Mouse (Mus musculus): ENCODE data around the gene Misp.

Gene Misp

GRCm38 (mm10) chr10:79794491-79794931, 26.3 kb upstream of the Misp start:
- peak; percentile 81 for DNase-seq (ENCODE audit: low spot score)

GRCm38 (mm10) chr10:79795905-79796304, 24.9 kb upstream of the Misp start:
- no peak for DNase-seq (ENCODE audit: low spot score)

DNA sequence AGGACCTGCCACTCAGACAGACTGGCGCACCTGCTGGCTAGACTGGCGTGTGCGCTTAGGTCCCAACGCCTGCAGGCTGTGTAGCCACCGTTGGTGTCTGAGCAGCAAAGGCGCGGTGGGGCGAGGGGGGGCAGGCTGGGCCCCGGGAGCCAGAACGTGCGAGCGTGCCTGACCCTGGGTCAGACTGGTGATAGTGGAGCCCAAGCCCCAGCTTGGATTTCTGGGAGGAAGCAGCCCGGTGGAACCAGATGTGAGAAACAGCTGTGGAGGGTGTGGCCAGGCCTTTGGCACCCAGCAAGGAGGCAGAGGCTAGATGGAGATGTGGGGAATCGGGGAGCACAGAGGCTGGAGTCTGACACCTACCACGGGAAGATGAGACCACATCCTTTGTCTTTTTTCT, 23.5 kb upstream of the Misp start:
- no peak for DNase-seq (ENCODE audit: low spot score)

GRCm38 (mm10) chr10:79798289-79798928, 22.4 kb upstream of the Misp start:
- DNase-seq (ENCODE audit: low spot score), result no peak

DNA sequence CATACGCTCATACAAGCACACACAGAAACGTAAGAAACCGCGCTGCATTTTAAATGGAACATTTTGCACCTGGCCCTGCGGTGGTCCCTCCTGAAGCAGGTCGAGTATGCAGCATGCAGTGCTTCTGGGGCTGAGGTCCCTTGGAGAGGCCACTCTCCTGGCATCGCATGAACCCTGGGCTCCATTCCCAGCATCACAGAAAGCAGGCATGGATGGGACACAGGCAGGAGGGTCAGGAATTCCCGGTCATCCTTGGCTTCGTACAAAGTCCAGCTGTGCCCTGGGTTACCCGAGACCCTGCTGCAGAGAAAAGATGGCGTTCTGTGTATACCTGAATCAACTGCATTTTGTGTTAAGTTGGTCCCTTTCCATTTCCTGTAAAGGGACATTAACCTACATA, 20.3 kb upstream of the Misp start:
- no peak for DNase-seq (ENCODE audit: low spot score)

DNA sequence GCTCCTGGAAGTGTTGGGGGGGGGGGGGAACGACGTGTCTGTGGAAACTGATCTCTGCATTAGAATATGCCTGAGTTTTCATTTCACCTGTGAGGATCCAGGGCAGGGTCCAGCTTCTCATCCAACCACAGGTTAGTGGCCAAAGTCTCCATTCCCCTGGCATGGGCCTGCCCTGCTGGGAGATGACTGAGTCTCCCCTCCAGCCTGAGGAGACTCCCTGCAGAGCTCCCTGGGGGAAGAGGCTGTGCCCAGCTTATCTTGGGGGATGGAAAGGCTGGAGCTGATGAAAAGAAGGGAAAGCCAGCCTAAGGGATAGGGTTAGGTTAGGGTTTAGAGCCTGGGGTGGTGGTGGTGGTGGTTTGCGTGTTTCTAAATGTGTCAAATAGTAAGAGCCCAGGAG, 19.0 kb upstream of the Misp start:
- no peak for DNase-seq (ENCODE audit: low spot score)

- DNase-seq (ENCODE audit: low spot score), result peak; percentile 66
These were observed 18.3 kb upstream of the Misp start for GRCm38 (mm10) chr10:79802331-79802971.

DNA sequence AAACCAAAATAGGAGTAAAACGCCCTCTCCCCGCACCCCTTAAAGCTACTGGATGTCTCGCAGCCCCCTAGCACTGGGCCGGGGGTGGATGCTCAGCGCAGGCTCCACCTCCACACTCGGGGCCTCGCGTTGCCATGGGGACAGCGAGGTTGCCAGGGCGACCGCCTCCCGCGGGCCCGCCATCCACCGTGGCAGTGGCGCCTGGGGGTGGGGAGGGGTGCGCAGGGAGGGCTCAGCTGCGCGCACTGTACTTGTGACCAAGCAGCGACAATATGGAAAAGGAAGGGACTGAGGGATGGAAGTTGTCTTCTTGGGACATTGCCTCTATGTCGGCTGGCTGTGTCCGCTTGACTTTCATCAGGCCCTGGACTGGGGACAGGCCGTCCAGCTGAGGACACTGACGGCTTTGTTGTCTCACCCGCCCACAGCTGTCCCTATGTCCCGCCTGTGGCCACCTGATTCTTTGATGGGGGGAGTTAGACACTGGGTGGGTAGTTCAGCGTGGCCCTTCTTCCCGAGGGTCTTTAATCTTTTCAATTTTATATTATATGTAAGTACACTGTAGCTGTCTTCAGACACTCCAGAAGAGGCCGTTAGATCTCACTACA, 17.0 kb upstream of the Misp start:
- DNase-seq (ENCODE audit: low spot score), result no peak

- DNase-seq (ENCODE audit: low spot score), result no peak
These were observed 15.2 kb upstream of the Misp start for GRCm38 (mm10) chr10:79805636-79806035.

DNA sequence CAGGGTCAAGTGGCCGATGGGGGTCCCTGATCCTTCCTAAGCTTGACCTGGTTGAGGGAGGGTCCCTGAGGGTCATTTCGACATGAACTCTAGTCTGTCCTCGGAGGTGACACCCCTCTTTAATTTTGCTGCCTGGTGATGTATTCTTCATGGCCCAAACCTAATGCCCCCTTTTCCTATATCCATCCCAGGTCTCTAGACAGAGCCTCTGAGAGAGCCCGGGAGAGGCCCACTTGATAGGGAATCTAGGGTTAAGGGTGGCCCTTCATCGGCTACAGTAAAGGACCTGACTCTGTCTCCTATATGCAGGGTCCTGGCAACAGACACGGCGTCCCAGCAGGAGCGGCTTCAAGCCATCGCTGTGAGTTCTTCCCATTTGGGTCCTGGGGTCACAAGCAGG, 14.5 kb upstream of the Misp start:
- no peak for DNase-seq (ENCODE audit: low spot score)

GRCm38 (mm10) chr10:79806972-79807371, 13.8 kb upstream of the Misp start:
- no peak for DNase-seq (ENCODE audit: low spot score)

DNA sequence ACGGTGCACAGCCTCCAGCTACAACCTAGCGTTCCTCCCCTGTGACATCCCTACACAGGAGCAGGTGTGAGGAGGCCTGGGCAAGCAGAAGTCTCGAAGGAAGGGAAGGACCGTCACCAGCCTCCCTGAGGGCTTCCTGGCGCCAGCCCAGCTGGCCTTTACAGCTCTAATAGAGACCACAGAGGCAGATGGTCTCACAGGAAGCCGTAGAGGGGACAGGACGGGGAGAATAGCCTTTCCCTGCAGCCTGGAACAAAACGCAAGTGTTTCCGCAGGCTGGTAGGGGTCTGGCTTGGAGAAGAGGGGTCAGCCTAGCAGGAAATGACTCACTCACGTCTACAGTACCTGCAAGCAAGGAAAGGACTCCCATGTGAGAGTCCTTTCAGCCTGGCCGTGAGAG, 13.0 kb upstream of the Misp start:
- no peak for DNase-seq (ENCODE audit: low spot score)

DNA sequence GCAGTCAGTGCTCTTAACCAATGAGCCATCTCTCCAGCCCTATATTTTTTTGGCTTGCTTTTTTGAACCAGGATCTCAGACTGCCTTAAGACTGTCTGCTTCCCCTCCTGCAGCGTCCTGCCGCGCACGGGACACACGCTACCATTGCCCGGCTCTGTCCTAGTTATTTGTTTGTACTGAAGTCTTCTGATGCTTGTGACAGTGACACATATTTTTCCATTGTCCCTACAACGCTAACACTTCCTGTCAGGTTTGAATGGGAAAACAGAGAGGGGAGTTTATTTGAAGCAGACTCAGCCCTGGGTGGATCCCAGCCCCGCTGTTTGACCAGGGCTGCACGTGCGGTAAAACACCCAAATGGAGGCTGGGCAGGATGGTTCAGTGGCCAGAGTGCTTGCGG, 12.1 kb upstream of the Misp start:
- DNase-seq (ENCODE audit: low spot score), result no peak

DNA sequence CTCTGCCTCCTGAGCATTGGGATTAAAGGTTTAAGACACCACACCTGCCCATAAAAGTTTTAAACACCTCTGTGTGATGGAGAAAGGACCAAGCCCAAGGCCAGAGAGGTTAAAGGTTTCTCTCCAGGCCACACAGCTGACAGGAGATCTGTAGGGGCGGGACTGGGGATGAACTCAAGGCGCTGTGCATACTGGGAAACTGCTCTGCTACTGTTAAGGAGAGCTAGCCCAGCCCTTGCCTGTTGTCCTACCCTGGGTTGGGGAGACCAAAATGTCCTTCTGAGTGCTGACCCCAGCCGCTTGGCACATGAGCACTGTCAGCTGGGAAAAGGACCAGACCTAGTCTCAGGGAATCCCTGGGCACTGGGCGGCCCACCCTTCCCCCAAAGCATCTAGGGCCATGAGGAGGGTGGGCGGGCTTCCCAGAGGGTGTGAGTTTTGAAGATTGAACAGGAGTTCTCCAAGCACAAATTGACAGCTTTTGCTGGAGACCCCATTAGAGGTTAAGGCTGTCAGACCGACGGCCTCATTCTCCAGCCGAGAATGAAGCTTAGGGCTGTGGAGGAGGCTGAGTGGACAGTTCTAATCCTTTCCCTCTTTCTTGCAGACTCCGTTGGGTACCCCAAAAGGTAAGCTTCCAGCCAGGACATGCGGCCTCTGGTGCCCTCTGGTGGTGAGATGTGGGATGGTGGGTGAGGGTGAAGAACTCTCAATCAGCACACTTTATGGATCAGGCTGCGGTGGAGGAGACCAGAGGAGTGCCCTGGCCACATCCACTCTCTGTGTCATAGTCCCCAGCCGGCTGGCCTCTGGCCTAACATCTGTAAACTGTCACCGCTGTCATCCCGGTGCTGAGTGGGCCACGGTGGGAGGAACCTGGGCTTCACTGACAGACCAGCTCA, 8.8 kb upstream of the Misp start:
- DNase-seq (ENCODE audit: low spot score), result peak; percentile 85

- DNase-seq (ENCODE audit: low spot score), result no peak
These were observed 6.4 kb upstream of the Misp start for GRCm38 (mm10) chr10:79814271-79814842.

DNA sequence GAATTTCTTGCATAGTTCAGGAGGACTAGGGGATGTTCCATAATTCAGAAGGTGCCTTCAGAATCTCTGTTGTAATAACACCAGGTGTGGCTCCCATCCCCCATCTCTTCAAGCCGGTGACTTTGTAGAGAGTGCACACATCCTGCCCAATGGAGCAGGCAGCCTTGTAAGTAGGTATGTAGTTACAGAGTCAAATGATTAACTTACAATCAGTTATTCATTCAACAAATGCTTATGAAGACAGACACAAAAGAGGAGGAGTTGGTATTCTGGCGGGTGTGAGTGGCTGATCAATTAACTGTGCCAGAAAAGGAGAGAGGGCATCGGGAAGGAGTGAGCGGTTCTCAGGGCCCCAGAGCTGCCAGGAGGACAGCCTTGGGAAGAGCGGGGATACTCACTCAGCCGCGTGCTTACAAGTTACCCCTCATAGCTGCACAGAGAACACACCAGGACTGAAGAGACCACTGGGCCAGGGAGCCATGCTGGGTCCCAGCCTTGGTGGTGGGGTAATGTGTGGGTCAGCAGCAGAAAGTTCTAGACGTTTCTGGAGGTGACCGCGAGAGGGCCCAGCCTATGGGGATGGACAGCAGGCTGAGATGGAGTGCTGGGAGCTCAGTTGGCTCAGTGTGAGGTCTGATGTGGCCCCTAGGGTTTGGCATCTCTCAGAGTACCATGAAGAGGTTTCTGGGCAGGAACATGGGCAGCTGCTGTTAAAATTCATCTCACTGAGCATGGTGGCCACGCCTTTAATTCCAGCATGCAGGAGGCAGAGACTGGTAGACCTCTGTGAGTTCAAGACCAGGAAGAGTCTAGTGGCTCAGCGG, 4.9 kb upstream of the Misp start:
- DNase-seq (ENCODE audit: low spot score), result no peak

GRCm38 (mm10) chr10:79817111-79817510, 3.7 kb upstream of the Misp start:
- no peak for DNase-seq (ENCODE audit: low spot score)

DNA sequence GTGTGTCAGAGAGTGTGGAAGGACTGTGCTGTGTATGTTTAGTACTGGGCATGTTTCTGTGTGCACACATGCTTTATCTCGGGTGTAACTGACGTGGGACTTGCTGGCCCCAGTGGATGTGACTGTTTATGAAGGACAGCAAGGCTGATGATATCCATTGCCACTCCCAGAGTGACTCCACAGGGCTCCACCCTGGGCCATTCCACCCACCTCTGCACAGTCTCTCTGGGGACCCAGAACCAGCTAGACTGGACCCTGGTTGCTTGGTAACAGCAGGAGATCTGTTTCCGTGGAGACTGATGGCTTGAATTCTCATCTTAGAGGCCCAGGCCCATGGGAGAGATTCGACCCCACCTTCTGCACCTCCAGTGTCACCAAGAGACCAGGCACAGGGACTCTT, 2.6 kb upstream of the Misp start:
- peak; percentile 43 for DNase-seq (ENCODE audit: low spot score)

DNA sequence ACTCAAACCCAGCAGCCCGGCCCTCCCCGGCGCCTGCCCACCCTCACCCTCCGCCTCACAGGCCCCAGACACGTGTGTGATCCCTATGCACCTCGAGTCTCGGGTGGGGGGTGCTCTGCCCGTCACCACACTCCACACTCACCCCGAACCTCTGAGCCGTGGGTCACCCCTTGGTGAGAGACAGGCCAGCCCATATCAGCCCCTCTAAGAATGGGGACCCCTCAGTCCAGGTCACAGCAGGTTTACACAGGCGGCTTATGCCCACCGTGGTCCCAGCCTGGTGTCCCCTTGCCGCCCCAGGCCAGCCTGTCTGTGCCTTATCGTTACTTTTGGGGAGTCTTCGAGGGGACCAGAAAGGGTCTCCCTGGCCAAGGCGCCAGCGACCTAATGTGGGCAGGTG, 1.2 kb upstream of the Misp start:
- no peak for DNase-seq (ENCODE audit: low spot score)

DNA sequence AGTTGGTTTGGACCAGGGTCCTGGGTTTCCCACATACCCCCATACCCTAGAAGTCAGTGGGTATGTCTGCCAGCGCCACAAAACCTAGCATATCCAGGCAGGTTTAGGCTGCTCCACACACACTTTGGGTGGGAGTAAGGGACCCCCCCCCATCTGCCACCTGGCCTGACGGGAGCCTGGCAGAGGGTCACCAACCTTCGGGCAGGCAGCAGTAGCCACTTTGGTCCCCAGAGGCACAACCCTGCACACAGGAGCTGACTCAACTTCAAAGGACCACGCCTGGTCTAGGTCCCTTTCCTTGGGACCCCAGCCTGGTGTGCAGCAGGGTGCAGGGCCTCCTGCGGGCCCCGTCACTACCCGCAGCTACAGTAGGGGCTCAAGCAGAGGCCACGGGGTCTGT, 512 bp upstream of the Misp start:
- no peak for DNase-seq (ENCODE audit: low spot score)

DNA sequence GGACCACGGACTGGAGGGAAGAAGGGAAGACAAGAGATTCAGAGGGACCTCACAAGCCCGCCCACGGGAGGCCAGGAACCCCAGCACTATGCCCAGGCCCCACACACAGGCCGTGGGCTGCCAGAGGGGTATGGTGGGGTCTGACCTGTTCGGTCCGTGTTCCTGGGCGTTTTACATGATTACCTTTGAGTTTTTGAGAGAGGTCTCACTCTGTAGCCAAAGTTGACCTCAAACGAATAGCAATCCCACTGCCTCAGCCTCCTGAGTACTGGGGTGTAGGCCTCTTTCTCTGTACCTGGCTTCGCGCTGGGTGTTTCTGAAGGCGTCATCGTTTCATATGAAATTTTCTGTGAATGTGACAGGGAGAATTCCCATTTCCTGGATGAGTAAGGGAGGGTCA, 942 bp downstream of the Misp start:
- DNase-seq (ENCODE audit: low spot score), result no peak
